In genomic region chr14:104410292-104410691, GRCm38 (mm10) we compare ENCODE assay signal across 27 mouse cellular contexts. TPM values are rescaled to one million over a fixed set of nuclear protein-coding genes. Genes with fewer than 3 reads are reported as not detected.
DNase-seq lines count a peak whose midpoint lies in the region; ATAC-seq lines count a peak whose summit lies in the region.
"Had no signal": no experiment of that assay in that cellular context is flagged by ENCODE, and none has a peak within 500 bp of the region (broad histone marks: within the 10 kb centered on the region; RNA-seq: fewer than 3 reads in every experiment).

No protein-coding gene starts in this region.

- H3K4me2 ChIP-seq in neural tube, embryonic 11.5 days (ENCODE audit: low read depth), result no peak overlapping the region
- H3K4me2 ChIP-seq: embryonic facial prominence, embryonic 13.5 days; forebrain, embryonic 12.5 days; forebrain, embryonic 15.5 days; heart, embryonic 12.5 days; heart, embryonic 15.5 days; hindbrain, embryonic 14.5 days had no signal

- H3K4me3 ChIP-seq in neural tube, embryonic 11.5 days (ENCODE audit: low read depth, low read length), result no peak overlapping the region
- H3K4me3 ChIP-seq: embryonic facial prominence, embryonic 10.5 days; embryonic facial prominence, embryonic 13.5 days; erythroblast, embryonic 14.5 days; forebrain, embryonic 12.5 days; forebrain, embryonic 15.5 days; heart, embryonic 12.5 days; heart, embryonic 15.5 days had no signal

- DNase-seq in neural tube, embryonic 11.5 days (ENCODE audit: low spot score), result no peak
- no peak for DNase-seq in neural tube, embryonic 10.5 days (ENCODE audit: extremely low spot score, low spot score)
- DNase-seq in embryo, embryonic 10.5 days (ENCODE audit: low spot score), result peak; percentile 35
- peak; percentile 11 for DNase-seq in embryo, embryonic 11.5 days (ENCODE audit: low read depth, low spot score)
- DNase-seq in mesoderm, embryonic 11.5 days (ENCODE audit: low read depth, low spot score), result peak; percentile 33
- DNase-seq in left cerebral cortex, postnatal 10 days (ENCODE audit: extremely low spot score in 1 of 2, low spot score in 2 of 2), result no peak
- DNase-seq in heart, postnatal 4 days, result no peak
- DNase-seq: adrenal gland, adult 8-10 months; adrenal gland, postnatal 25 days; cerebellum, adult 18-20 months; cerebellum, adult 9-10 months; cerebellum, postnatal 14 days; gastrocnemius, postnatal 14 days; heart, adult 18-20 months; heart, postnatal 10 days; heart, postnatal 36 days had no signal

- no peaks in the 10 kb centered on the region for H3K4me1 ChIP-seq in neural tube, embryonic 11.5 days (ENCODE audit: control insufficient read depth, insufficient read depth, low read length)
- H3K4me1 ChIP-seq: embryonic facial prominence, embryonic 13.5 days; forebrain, embryonic 12.5 days; forebrain, embryonic 15.5 days; heart, embryonic 12.5 days; heart, embryonic 15.5 days had no signal

- no peaks in the 10 kb centered on the region for H3K36me3 ChIP-seq in neural tube, embryonic 11.5 days (ENCODE audit: control insufficient read depth, insufficient read depth, low read length)
- H3K36me3 ChIP-seq: embryonic facial prominence, embryonic 10.5 days; embryonic facial prominence, embryonic 13.5 days; forebrain, embryonic 12.5 days; forebrain, embryonic 15.5 days; heart, embryonic 12.5 days; heart, embryonic 15.5 days had no signal

- WGBS in neural tube, embryonic 11.5 days, result 34% methylated on average over 6 of the region's 6 CpGs

- no peaks in the 10 kb centered on the region for H3K9me3 ChIP-seq in neural tube, embryonic 11.5 days (ENCODE audit: control insufficient read depth, low read length)
- H3K9me3 ChIP-seq: embryonic facial prominence, embryonic 10.5 days; embryonic facial prominence, embryonic 13.5 days; forebrain, embryonic 12.5 days; forebrain, embryonic 15.5 days; heart, embryonic 12.5 days; heart, embryonic 15.5 days had no signal

- ATAC-seq in neural tube, embryonic 11.5 days (ENCODE audit: insufficient read depth, low FRiP score, low TSS enrichment), result peak; percentile 78
- ATAC-seq in CD4-positive, CD25-positive, alpha-beta regulatory T cell, adult 4 months, result no peak
- ATAC-seq: activated CD4-positive, CD25-positive, alpha-beta regulatory T cell, adult 4 months; forebrain, embryonic 15.5 days; hindbrain, postnatal 0 days had no signal

- H3K9ac ChIP-seq in neural tube, embryonic 11.5 days (ENCODE audit: low read length), result no peak overlapping the region
- H3K9ac ChIP-seq: embryonic facial prominence, embryonic 13.5 days; forebrain, embryonic 12.5 days; forebrain, embryonic 15.5 days; heart, embryonic 12.5 days; heart, embryonic 15.5 days; hindbrain, embryonic 14.5 days had no signal

- intact Hi-C loops in left cerebral cortex, postnatal 10 days (cut with DNase I), result no loop called here

- H3K27ac ChIP-seq in neural tube, embryonic 11.5 days (ENCODE audit: low read depth, low read length), result no peak overlapping the region
- H3K27ac ChIP-seq: embryonic facial prominence, embryonic 10.5 days; embryonic facial prominence, embryonic 13.5 days; forebrain, embryonic 12.5 days; forebrain, embryonic 15.5 days; heart, embryonic 15.5 days; hindbrain, embryonic 14.5 days; hindbrain, postnatal 0 days had no signal

- H3K27me3 ChIP-seq in neural tube, embryonic 11.5 days (ENCODE audit: control insufficient read depth, insufficient read depth, low read length), result no peaks in the 10 kb centered on the region
- H3K27me3 ChIP-seq: embryonic facial prominence, embryonic 13.5 days; forebrain, embryonic 12.5 days; forebrain, embryonic 15.5 days; heart, embryonic 12.5 days; heart, embryonic 15.5 days had no signal

RNA-seq across cellular contexts. Expression of gene Pou4f1, which starts 57.5 kb away (rescaled TPM):
- polyA plus RNA-seq in neural tube, embryonic 11.5 days (2014; fragmentation: Nextera tagmentation; extraction: Ambion mirVana), result 79.6 and 96.7 TPM in 2 replicates
- total RNA-seq in left cerebral cortex, postnatal 10 days (2021), result under 1 TPM in 1 of 2 experiments, not detected in 1; 0.14 TPM
- polyA plus RNA-seq in CD4-positive, CD25-positive, alpha-beta regulatory T cell, adult 4 months (2017; shearing (Covaris generic)), result 1 to 10 TPM; 1.1 to 1.7 TPM
- under 1 TPM; 0.23 to 0.24 TPM for total RNA-seq in heart, postnatal 4 days (2021)
- polyA plus RNA-seq: erythroblast, embryonic 14.5 days; heart, embryonic 12.5 days had no signal

Comparison
In these comparisons a context has a peak if more than half of its experiments do, and no peak if none do; other contexts are left out.
1. DNase-seq: peak in embryo, embryonic 10.5 days (single experiment), embryo, embryonic 11.5 days (single experiment) and mesoderm, embryonic 11.5 days (single experiment); none in neural tube, embryonic 11.5 days (single experiment), neural tube, embryonic 10.5 days (single experiment), left cerebral cortex, postnatal 10 days (0 of 2) and heart, postnatal 4 days (single experiment).